Mouse (Mus musculus) MEL (cell line): ENCODE data around the gene Lztr1. TPM values are rescaled to one million over a fixed set of nuclear protein-coding genes. Genes with fewer than 3 reads are reported as not detected.

ENCODE experiments used
- DNase-seq: peaks from one replicate; pipeline ENCODE4 v3.0.0; 2011; ENCODE audit warnings: low read depth, low spot score
- H3K27ac ChIP-seq: 2 replicates; pipeline ENCODE4 v1.5.1; 2012; ENCODE audit warnings: low read depth, mild to moderate bottlenecking, control low read depth, low read length, moderate library complexity; ENCODE audit not compliant: control insufficient read depth
- H3K27me3 ChIP-seq, 2 experiments: fragments of 150-350 bp in 1 of 2; sonication (generic) in 1 of 2; 2 replicates each; pipeline ENCODE4 v1.6.1; 2012; ENCODE audit warnings: low read length in 2 of 2, mild to moderate bottlenecking in 2 of 2, improper control_type of control experiment in 1 of 2, moderate library complexity in 1 of 2; ENCODE audit not compliant: insufficient read depth in 2 of 2, control insufficient read depth in 1 of 2
- H3K36me3 ChIP-seq, 2 experiments: 2 replicates each; pipeline ENCODE4 v1.6.1; 2012 to 2014; ENCODE audit warnings: low read length in 2 of 2, improper control_type of control experiment in 1 of 2, inconsistent platforms in 1 of 2, mild to moderate bottlenecking in 1 of 2; ENCODE audit not compliant: insufficient read depth in 2 of 2, control insufficient read depth in 1 of 2
- H3K4me1 ChIP-seq, 2 experiments: fragments of 150-350 bp in 1 of 2; sonication (generic) in 1 of 2; 2 replicates each; pipeline ENCODE4 v1.6.1; 2012; ENCODE audit warnings: low read length in 2 of 2, improper control_type of control experiment in 1 of 2, mild to moderate bottlenecking in 1 of 2; ENCODE audit not compliant: insufficient read depth in 2 of 2, control insufficient read depth in 1 of 2
- H3K4me3 ChIP-seq, 2 experiments: fragments of 150-350 bp in 1 of 2; sonication (generic) in 1 of 2; 2 replicates each; pipeline ENCODE4 v1.5.1; 2012; ENCODE audit warnings: low read depth in 2 of 2, low read length in 2 of 2, mild to moderate bottlenecking in 2 of 2, moderate library complexity in 2 of 2, control low read depth in 1 of 2, improper control_type of control experiment in 1 of 2; ENCODE audit not compliant: control insufficient read depth in 1 of 2, insufficient read depth in 1 of 2
- H3K79me2 ChIP-seq: 2 replicates; pipeline ENCODE4 v1.6.1; 2012; ENCODE audit warnings: mild to moderate bottlenecking, low read length, moderate library complexity; ENCODE audit not compliant: control insufficient read depth, poor library complexity, insufficient read depth
- H3K9ac ChIP-seq: 2 replicates; pipeline ENCODE4 v1.6.1; 2012; ENCODE audit warnings: low read depth, mild to moderate bottlenecking, control low read depth, low read length, moderate library complexity; ENCODE audit not compliant: control insufficient read depth, poor library complexity, severe bottlenecking
- H3K9me3 ChIP-seq: fragments of 150-350 bp; sonication (generic); replicated peaks from 2 replicates; pipeline ENCODE4 v1.6.1; 2012; ENCODE audit warnings: mild to moderate bottlenecking, low read length, improper control_type of control experiment, moderate library complexity; ENCODE audit not compliant: insufficient read depth
- BHLHE40 ChIP-seq: IDR thresholded peaks from 2 replicates; pipeline ENCODE4 v1.6.1; 2012; ENCODE audit warnings: low read depth, mild to moderate bottlenecking, inconsistent platforms, low read length, improper control_type of control experiment, borderline replicate concordance
- CHD1 ChIP-seq: IDR thresholded peaks from 2 replicates; pipeline ENCODE4 v1.6.1; 2012; ENCODE audit warnings: low read depth, mild to moderate bottlenecking, inconsistent platforms, low read length, improper control_type of control experiment
- E2F4 ChIP-seq: IDR thresholded peaks from 2 replicates; pipeline ENCODE4 v1.6.1; 2011; ENCODE audit warnings: low read depth, low read length, improper control_type of control experiment, borderline replicate concordance
- HCFC1 ChIP-seq: IDR thresholded peaks from 2 replicates; pipeline ENCODE4 v1.6.1; 2012; ENCODE audit warnings: low read depth, mild to moderate bottlenecking, inconsistent platforms, low read length, improper control_type of control experiment, moderate library complexity
- KAT2A ChIP-seq: conservative IDR thresholded peaks from 2 replicates; pipeline ENCODE4 v1.6.1; 2012; ENCODE audit warnings: low read depth, low read length, improper control_type of control experiment, inconsistent platforms
- MYB ChIP-seq: IDR thresholded peaks from 2 replicates; pipeline ENCODE4 v1.6.1; 2011; ENCODE audit warnings: mild to moderate bottlenecking, low read depth, low read length, improper control_type of control experiment
- MYC ChIP-seq: IDR thresholded peaks from 2 replicates; pipeline ENCODE4 v1.6.1; 2011; ENCODE audit warnings: low read depth, mild to moderate bottlenecking, low read length, improper control_type of control experiment, moderate library complexity
- POLR2AphosphoS5 ChIP-seq: IDR thresholded peaks from 2 replicates; pipeline ENCODE4 v1.6.1; 2012; ENCODE audit warnings: low read depth, borderline replicate concordance, mild to moderate bottlenecking, inconsistent platforms, low read length, moderate library complexity, mixed read lengths
- RAD21 ChIP-seq: IDR thresholded peaks from 2 replicates; pipeline ENCODE4 v1.6.1; 2011; ENCODE audit warnings: mild to moderate bottlenecking, low read depth, low read length, improper control_type of control experiment
- RCOR1 ChIP-seq: IDR thresholded peaks from 2 replicates; pipeline ENCODE4 v1.6.1; 2012; ENCODE audit warnings: low read depth, mild to moderate bottlenecking, inconsistent platforms, low read length, improper control_type of control experiment
- SIN3A ChIP-seq: IDR thresholded peaks from 2 replicates; pipeline ENCODE4 v1.6.1; 2012; ENCODE audit warnings: low read length, improper control_type of control experiment, inconsistent platforms
- TAL1 ChIP-seq: IDR thresholded peaks from 2 replicates; pipeline ENCODE4 v1.6.1; 2012; ENCODE audit warnings: mild to moderate bottlenecking, inconsistent platforms, low read length, moderate library complexity, mixed read lengths
- TBP ChIP-seq: IDR thresholded peaks from 2 replicates; pipeline ENCODE4 v1.8.0; 2011; ENCODE audit warnings: low read depth, low read length, improper control_type of control experiment
- TCF12 ChIP-seq: IDR thresholded peaks from 2 replicates; pipeline ENCODE4 v1.6.1; 2014; ENCODE audit warnings: low read depth, mild to moderate bottlenecking, inconsistent platforms, low read length, improper control_type of control experiment, moderate library complexity
- USF1 ChIP-seq: IDR thresholded peaks from 2 replicates; pipeline ENCODE4 v1.6.1; 2014; ENCODE audit warnings: low read depth, mild to moderate bottlenecking, inconsistent platforms, low read length, improper control_type of control experiment, moderate library complexity
- ZC3H11A ChIP-seq: IDR thresholded peaks from 2 replicates; pipeline ENCODE4 v1.6.1; 2012; ENCODE audit warnings: low read depth, mild to moderate bottlenecking, inconsistent platforms, low read length, improper control_type of control experiment
- ZKSCAN1 ChIP-seq: IDR thresholded peaks from 2 replicates; pipeline ENCODE4 v1.6.1; 2012; ENCODE audit warnings: low read depth, mild to moderate bottlenecking, inconsistent platforms, low read length, improper control_type of control experiment, moderate library complexity
- polyA plus RNA-seq, 2 experiments: library from polyadenylated mRNA; stranded (reverse) in 1 of 2; unstranded in 1 of 2; fragments of >175 nt in 1 of 2; fragments of >200 nt in 1 of 2; gene quantifications; 2 replicates each; pipeline versions ENCODE4 v1.2.1 to v1.2.4; 2012; ENCODE audit warnings: low replicate concordance in 2 of 2, low read depth in 1 of 2; ENCODE audit not compliant: insufficient read length in 2 of 2, insufficient read depth in 1 of 2, missing spikeins in 1 of 2
- total RNA-seq: library from RNA; depleted of rRNA; stranded (reverse); fragments of 300-350 nt; gene quantifications from 2 replicates; pipeline ENCODE4 v1.2.3, GENCODE M21; 2012

The Lztr1 gene
- total and polyA plus RNA-seq, 3 experiments = 45.1 to 83.2 TPM; not detected in 1

DNA sequence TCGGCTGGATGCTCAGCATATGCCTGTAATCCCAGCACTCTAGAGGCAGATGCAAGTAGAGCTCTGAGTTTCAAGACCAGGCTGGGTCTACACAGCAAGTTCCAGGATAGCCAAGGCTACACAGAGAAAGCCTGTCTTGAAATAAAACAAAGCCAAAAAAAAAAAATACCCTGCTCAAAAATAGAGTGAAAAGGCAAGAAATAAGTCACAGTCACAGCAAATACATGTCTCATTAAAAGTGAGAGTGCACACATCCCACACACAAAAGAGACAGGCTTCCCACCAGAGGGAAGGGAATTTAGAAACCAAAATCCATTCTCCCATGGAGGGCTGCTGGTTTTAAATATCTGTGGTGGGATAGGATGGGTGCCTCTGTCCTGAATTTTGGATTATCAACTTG lies 55.1 kb downstream of the Lztr1 start:
- Histone ChIP-seq H3K36me3 (no peaks in the 10 kb centered on the region), H3K27ac (no peak overlapping the region), H3K27me3 (peaks cover 0 to 3% of the 10 kb centered on the region in 2 experiments; a peak in 1 of 4 replicates), H3K4me3 (no peak overlapping the region), H3K9me3 (no peaks in the 10 kb centered on the region), H3K79me2 (no peaks in the 10 kb centered on the region), H3K4me1 (0 out of 4 replicates have a peak, but pooled peaks cover 0 to 3% of the 10 kb centered on the region in 2 experiments), H3K9ac (no peak overlapping the region)
- no peak for TF ChIP-seq E2F4
- TF ChIP-seq TCF12 = no peak
- TF ChIP-seq POLR2AphosphoS5 = no peak
- no peak for TF ChIP-seq KAT2A
- TF ChIP-seq TBP = no peak
- no peak for TF ChIP-seq RCOR1
- TF ChIP-seq ZKSCAN1 = no peak
- no peak for DNase-seq

DNA sequence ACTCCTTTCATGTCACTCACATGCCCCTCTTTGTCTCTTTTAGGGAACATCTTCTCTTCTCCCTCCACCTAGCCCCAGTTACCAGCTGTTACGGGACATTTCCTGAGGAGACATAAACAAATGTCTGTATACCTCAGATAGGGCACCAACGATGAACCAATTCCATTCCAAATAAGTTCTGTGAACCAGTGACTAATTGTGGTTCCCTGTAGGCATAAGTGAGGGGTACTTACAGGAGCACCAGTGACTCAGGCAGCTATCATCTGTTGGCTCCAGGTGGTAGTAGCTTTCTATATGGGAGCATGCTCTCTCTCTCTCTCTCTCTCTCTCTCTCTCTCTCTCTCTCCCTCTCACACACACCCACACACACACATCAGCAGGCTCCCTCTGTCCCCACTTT lies 55.7 kb downstream of the Lztr1 start:
- peaks cover 0 to 3% of the 10 kb centered on the region in 2 experiments; a peak in 1 of 4 replicates for H3K27me3 ChIP-seq
- H3K79me2 ChIP-seq = no peaks in the 10 kb centered on the region

DNA sequence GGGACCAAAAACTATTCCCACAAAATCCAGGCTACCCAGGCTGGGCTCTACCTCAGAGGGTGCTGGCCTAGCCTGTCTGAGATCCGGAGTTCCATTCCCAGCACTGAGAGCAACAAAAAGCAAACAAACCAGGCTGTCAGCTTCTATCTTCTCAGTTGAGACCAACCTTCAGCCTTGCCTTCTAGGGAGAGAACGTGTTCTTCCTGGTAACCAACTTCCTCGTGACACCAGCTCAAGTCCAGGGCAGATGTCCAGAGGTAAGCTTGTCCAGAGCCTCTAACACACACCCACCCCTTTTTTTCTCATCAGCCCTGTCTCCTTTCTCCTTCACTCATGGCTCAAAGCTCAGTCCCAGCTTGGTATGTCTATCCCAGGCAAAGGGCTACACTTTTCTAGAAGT lies 56.3 kb downstream of the Lztr1 start:
- Histone ChIP-seq H3K27me3 (peaks cover 0 to 3% of the 10 kb centered on the region in 2 experiments; a peak in 1 of 4 replicates), H3K9ac (no peak overlapping the region), H3K27ac (no peak overlapping the region), H3K4me3 (no peak overlapping the region), H3K9me3 (no peaks in the 10 kb centered on the region), H3K36me3 (no peaks in the 10 kb centered on the region), H3K4me1 (no peaks in the 10 kb centered on the region), H3K79me2 (no peaks in the 10 kb centered on the region)
- DNase-seq = no peak
- no peak for TF ChIP-seq RAD21
- TF ChIP-seq POLR2AphosphoS5 = no peak
- no peak for TF ChIP-seq BHLHE40
- TF ChIP-seq USF1 = no peak
- TF ChIP-seq MYB = no peak
- no peak for TF ChIP-seq MYC
- no peak for TF ChIP-seq TBP

More for the DNA sequence above, 55.7 kb downstream of the Lztr1 start:
- Histone ChIP-seq H3K27ac (no peak overlapping the region), H3K4me3 (no peak overlapping the region), H3K36me3 (no peaks in the 10 kb centered on the region), H3K9me3 (no peaks in the 10 kb centered on the region), H3K9ac (no peak overlapping the region), H3K4me1 (no peaks in the 10 kb centered on the region)
- DNase-seq = no peak
- TF ChIP-seq BHLHE40 = no peak
- TF ChIP-seq HCFC1 = no peak
- no peak for TF ChIP-seq SIN3A
- TF ChIP-seq TAL1 = 0 out of 2 replicates have a peak, but pooled peaks have one; percentile 5
- TF ChIP-seq ZC3H11A = no peak
- TF ChIP-seq TCF12 = no peak
- no peak for TF ChIP-seq CHD1
